Comparison of ENCODE assay signal across 11 mouse cellular contexts in the genomic region with DNA sequence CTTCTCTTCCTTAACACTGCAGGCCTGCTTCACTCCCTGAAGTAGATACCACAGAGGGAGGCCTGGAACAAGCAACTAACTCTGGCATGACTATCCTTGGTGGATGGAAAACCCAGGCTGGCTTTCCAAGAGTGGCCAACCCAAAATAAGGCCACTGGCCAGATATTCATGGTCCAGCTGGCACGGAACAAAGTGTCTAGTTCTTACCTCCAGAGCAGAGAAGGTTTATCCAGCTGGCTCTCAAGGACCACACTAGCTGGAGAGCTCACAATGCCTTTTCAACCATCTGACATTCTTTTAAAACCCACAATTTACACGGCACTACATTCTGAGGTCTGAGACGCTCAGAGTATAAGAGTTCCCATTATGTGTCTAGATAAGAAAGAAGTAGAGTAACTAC. TPM values are rescaled to one million over a fixed set of nuclear protein-coding genes. Genes with fewer than 3 reads are reported as not detected.
DNase-seq lines count a peak whose midpoint lies in the region; ATAC-seq and TF ChIP-seq lines count a peak whose summit lies in the region.
"Had no signal": no experiment of that assay in that cellular context is flagged by ENCODE, and none has a peak within 500 bp of the region (broad histone marks: within the 10 kb centered on the region; RNA-seq: fewer than 3 reads in every experiment).

No protein-coding gene starts in this region.

- H3K4me2 ChIP-seq in forebrain, embryonic 14.5 days (ENCODE audit: low read length), result no peak overlapping the region
- H3K4me2 ChIP-seq in intestine, embryonic 16.5 days (ENCODE audit: low read depth, low read length), result no peak overlapping the region
- H3K4me2 ChIP-seq: embryonic facial prominence, embryonic 15.5 days; intestine, embryonic 15.5 days; limb, embryonic 13.5 days had no signal

- H3K4me3 ChIP-seq in cerebellum, adult 2 months (replicated peaks; ENCODE audit: insufficient read depth, low read depth, low read length), result no peak overlapping the region
- H3K4me3 ChIP-seq in forebrain, embryonic 14.5 days (ENCODE audit: low read depth, low read length), result no peak overlapping the region
- H3K4me3 ChIP-seq in intestine, embryonic 16.5 days (ENCODE audit: low read length), result no peak overlapping the region
- H3K4me3 ChIP-seq: embryonic facial prominence, embryonic 15.5 days; intestine, embryonic 15.5 days; limb, embryonic 13.5 days had no signal

- peak; percentile 20 to 48 for DNase-seq in kidney, postnatal 36 days
- no peak for DNase-seq in kidney, postnatal 10 days
- peak; percentile 51 for DNase-seq in adipocyte (ENCODE audit: low spot score)
- DNase-seq in cerebellum, adult 2 months, result peak; percentile 69 to 86
- peak; percentile 16 to 26 for DNase-seq in heart, postnatal 10 days
- no peak for DNase-seq in forebrain, embryonic 14.5 days (ENCODE audit: low spot score)

- intact Hi-C loops in heart, postnatal 10 days (cut with DNase I), result no loop called here

- 10% methylated on average over 3 of the region's 3 CpGs for WGBS in cerebellum, adult 2 months
- WGBS in forebrain, embryonic 14.5 days, result 54% methylated on average over 3 of the region's 3 CpGs
- WGBS in intestine, embryonic 16.5 days, result 83% methylated on average over 3 of the region's 3 CpGs

- H3K4me1 ChIP-seq in cerebellum, adult 2 months (ENCODE audit: control insufficient read depth, insufficient read depth, low read length), result peaks cover 3% of the 10 kb centered on the region; the same call in 1 of the 2 replicates
- 0 out of 2 replicates have a peak, but pooled peaks cover 4% of the 10 kb centered on the region for H3K4me1 ChIP-seq in forebrain, embryonic 14.5 days (ENCODE audit: control insufficient read depth, insufficient read depth, low read length)
- no peaks in the 10 kb centered on the region for H3K4me1 ChIP-seq in intestine, embryonic 16.5 days (ENCODE audit: control insufficient read depth, insufficient read depth, low read length)
- H3K4me1 ChIP-seq: intestine, embryonic 15.5 days; limb, embryonic 13.5 days had no signal

- H3K27me3 ChIP-seq in cerebellum, adult 2 months (ENCODE audit: control insufficient read depth, insufficient read depth, low read length), result no peaks in the 10 kb centered on the region
- no peaks in the 10 kb centered on the region for H3K27me3 ChIP-seq in forebrain, embryonic 14.5 days (replicated peaks; ENCODE audit: control insufficient read depth, insufficient read depth, low read length)
- H3K27me3 ChIP-seq in intestine, embryonic 16.5 days (replicated peaks; ENCODE audit: control insufficient read depth, insufficient read depth, low read length), result no peaks in the 10 kb centered on the region
- H3K27me3 ChIP-seq: embryonic facial prominence, embryonic 15.5 days; intestine, embryonic 15.5 days; limb, embryonic 13.5 days had no signal

- TF ChIP-seq CTCF in cerebellum, adult 2 months (IDR thresholded peaks at IDR 0.05; ENCODE audit: borderline replicate concordance, insufficient read depth, low read depth, low read length), result no peak

- no peaks in the 10 kb centered on the region for H3K9me3 ChIP-seq in forebrain, embryonic 14.5 days (replicated peaks; ENCODE audit: control insufficient read depth, low read length)
- H3K9me3 ChIP-seq in intestine, embryonic 16.5 days (ENCODE audit: control insufficient read depth, low read length), result no peaks in the 10 kb centered on the region
- H3K9me3 ChIP-seq: embryonic facial prominence, embryonic 15.5 days; G1E; intestine, embryonic 15.5 days; limb, embryonic 13.5 days had no signal

- H3K9ac ChIP-seq in forebrain, embryonic 14.5 days (ENCODE audit: low read length), result no peak overlapping the region
- H3K9ac ChIP-seq in intestine, embryonic 16.5 days (ENCODE audit: low read depth, low read length), result no peak overlapping the region
- H3K9ac ChIP-seq: embryonic facial prominence, embryonic 15.5 days; intestine, embryonic 15.5 days; limb, embryonic 13.5 days had no signal

- ATAC-seq in forebrain, embryonic 14.5 days, result no peak
- ATAC-seq in intestine, embryonic 16.5 days, result no peak
- ATAC-seq: intestine, embryonic 15.5 days had no signal

- no peak overlapping the region for H3K27ac ChIP-seq in cerebellum, adult 2 months (ENCODE audit: insufficient read depth, low read length)
- H3K27ac ChIP-seq in forebrain, embryonic 14.5 days (ENCODE audit: low read depth, low read length), result no peak overlapping the region
- no peak overlapping the region for H3K27ac ChIP-seq in intestine, embryonic 16.5 days (ENCODE audit: low read length)
- H3K27ac ChIP-seq: embryonic facial prominence, embryonic 15.5 days; intestine, embryonic 15.5 days; limb, embryonic 13.5 days had no signal

- no peaks in the 10 kb centered on the region for H3K36me3 ChIP-seq in forebrain, embryonic 14.5 days (ENCODE audit: control insufficient read depth, insufficient read depth, low read length)
- H3K36me3 ChIP-seq in intestine, embryonic 16.5 days (ENCODE audit: control insufficient read depth, insufficient read depth, low read length), result no peaks in the 10 kb centered on the region
- H3K36me3 ChIP-seq: embryonic facial prominence, embryonic 15.5 days; G1E; intestine, embryonic 15.5 days; limb, embryonic 13.5 days had no signal

- no peak for TF ChIP-seq POLR2A in cerebellum, adult 2 months (IDR thresholded peaks at IDR 0.05; ENCODE audit: borderline replicate concordance, insufficient read depth, low read length)

RNA-seq across cellular contexts. Expression of gene Rnf24, which starts 8.2 kb away (rescaled TPM):
- 14.5 and 14.6 TPM in 2 replicates for polyA plus RNA-seq in cerebellum, adult 2 months (2012; rRNA removed)
- total RNA-seq in heart, postnatal 10 days (2021), result 1 to 10 TPM; 5.4 to 6.8 TPM
- polyA plus RNA-seq in forebrain, embryonic 14.5 days (2014; fragmentation: Nextera tagmentation; extraction: Ambion mirVana), result 13.9 and 16.2 TPM in 2 replicates
- polyA plus RNA-seq in intestine, embryonic 16.5 days (2015; fragmentation: Nextera tagmentation; extraction: Ambion mirVana), result 1.7 and 2.3 TPM in 2 replicates

Comparison
In these comparisons a context has a peak if more than half of its experiments do, and no peak if none do; other contexts are left out.
1. DNase-seq: peak in kidney, postnatal 36 days (2 of 2), adipocyte (single experiment), cerebellum, adult 2 months (2 of 2) and heart, postnatal 10 days (2 of 2); none in kidney, postnatal 10 days (single experiment) and forebrain, embryonic 14.5 days (single experiment).